Mouse (Mus musculus): ENCODE data around the gene Fcrl6. TPM values are rescaled to one million over a fixed set of nuclear protein-coding genes. Genes with fewer than 3 reads are reported as not detected.

Fcrl6 gene
- total and polyA plus RNA-seq, 3 experiments, result not detected

- no peaks in the 10 kb centered on the region for H3K36me3 ChIP-seq (replicated peaks in 1 of 2; ENCODE audit: control insufficient read depth in 1 of 2, insufficient read depth in 1 of 2, low read length in 1 of 2)
- H3K4me3 ChIP-seq (replicated peaks in 1 of 3; ENCODE audit: low read depth in 2 of 3, low read length in 2 of 3, poor library complexity in 1 of 3), result no peak overlapping the region
- H3K9me3 ChIP-seq (replicated peaks; ENCODE audit: low read length), result peaks cover 9% of the 10 kb centered on the region
- no peaks in the 10 kb centered on the region for H3K79me2 ChIP-seq (replicated peaks; ENCODE audit: control insufficient read depth, extremely low read depth, insufficient read depth, poor library complexity, severe bottlenecking)
- in situ Hi-C loops (cut with MboI; ENCODE audit: low pct_ligation_motif_present, low pct_unique_long_range_greater_than_20kb, low sequenced_read_pairs), result loop anchor here (25.0 kb wide), 1 partner anchor 212 kb away; no protein-coding TSS in a partner anchor
- dilution Hi-C loops (cut with MboI; ENCODE audit: extremely low pct_ligation_motif_present, extremely low pct_unique_long_range_greater_than_20kb, low sequenced_read_pairs), result no loop called here
- H3K27ac ChIP-seq (ENCODE audit: insufficient read depth, low read depth), result no peak overlapping the region
- no peaks in the 10 kb centered on the region for H3K27me3 ChIP-seq (replicated peaks)
- H3K4me1 ChIP-seq (ENCODE audit: control insufficient read depth in 1 of 2, insufficient read depth in 2 of 2), result no peaks in the 10 kb centered on the region
- no peak for DNase-seq (ENCODE audit: extremely low read depth)
- H3K9ac ChIP-seq (ENCODE audit: insufficient read depth, low read depth), result no peak overlapping the region
- H3K4me2 ChIP-seq (ENCODE audit: insufficient read depth, low read depth, poor library complexity, severe bottlenecking), result no peak overlapping the region
- TF ChIP-seq ZMIZ1 (IDR thresholded peaks at IDR 0.05; ENCODE audit: low read depth, low read length) (no peak), UBTF (IDR thresholded peaks at IDR 0.05; ENCODE audit: low read depth, low read length) (no peak), NRF1 (IDR thresholded peaks at IDR 0.05; ENCODE audit: low read depth, low read length) (no peak), RCOR1 (conservative IDR thresholded peaks at IDR 0.05; ENCODE audit: low read depth, low read length) (no peak), RAD21 (IDR thresholded peaks at IDR 0.05; ENCODE audit: low read depth, low read length) (no peak), POLR2A (IDR thresholded peaks at IDR 0.05; ENCODE audit: low read depth, low read length) (no peak), EP300 (IDR thresholded peaks at IDR 0.05; ENCODE audit: low read length) (no peak), PAX5 (IDR thresholded peaks at IDR 0.05; ENCODE audit: low read length) (no peak)
These were observed 21.7 kb upstream of the Fcrl6 start for GRCm38 (mm10) chr1:172624081-172624480.

- no peak for TF ChIP-seq E2F4 (IDR thresholded peaks at IDR 0.05; ENCODE audit: insufficient replicate concordance, low read depth, low read length)
- TF ChIP-seq MAX (IDR thresholded peaks at IDR 0.05; ENCODE audit: low read length), result no peak
- TF ChIP-seq IRF4 (IDR thresholded peaks at IDR 0.05; ENCODE audit: low read depth, low read length), result no peak
- no peak for TF ChIP-seq CHD1 (IDR thresholded peaks at IDR 0.05; ENCODE audit: low read depth, low read length)
- no peak for TF ChIP-seq MAFK (IDR thresholded peaks at IDR 0.05; ENCODE audit: insufficient replicate concordance, low read length)
- TF ChIP-seq MXI1 (IDR thresholded peaks at IDR 0.05; ENCODE audit: low read depth, low read length), result no peak
- no peak for TF ChIP-seq SIN3A (IDR thresholded peaks at IDR 0.05; ENCODE audit: low read length)
- no peak overlapping the region for H3K9ac ChIP-seq (ENCODE audit: insufficient read depth, low read depth)
- no peaks in the 10 kb centered on the region for H3K36me3 ChIP-seq (replicated peaks in 1 of 2; ENCODE audit: control insufficient read depth in 1 of 2, insufficient read depth in 1 of 2, low read length in 1 of 2)
- H3K79me2 ChIP-seq (replicated peaks; ENCODE audit: control insufficient read depth, extremely low read depth, insufficient read depth, poor library complexity, severe bottlenecking), result no peaks in the 10 kb centered on the region
- H3K4me1 ChIP-seq (ENCODE audit: control insufficient read depth in 1 of 2, insufficient read depth in 2 of 2), result no peaks in the 10 kb centered on the region
- in situ Hi-C loops (cut with MboI; ENCODE audit: low pct_ligation_motif_present, low pct_unique_long_range_greater_than_20kb, low sequenced_read_pairs), result loop anchor here (25.0 kb wide), 1 partner anchor 211 kb away; no protein-coding TSS in a partner anchor
- dilution Hi-C loops (cut with MboI; ENCODE audit: extremely low pct_ligation_motif_present, extremely low pct_unique_long_range_greater_than_20kb, low sequenced_read_pairs), result no loop called here
- H3K4me3 ChIP-seq (replicated peaks in 1 of 3; ENCODE audit: low read depth in 2 of 3, low read length in 2 of 3, poor library complexity in 1 of 3), result no peak overlapping the region
- no peak overlapping the region for H3K4me2 ChIP-seq (ENCODE audit: insufficient read depth, low read depth, poor library complexity, severe bottlenecking)
- H3K27me3 ChIP-seq (replicated peaks), result no peaks in the 10 kb centered on the region
- peaks cover 9% of the 10 kb centered on the region for H3K9me3 ChIP-seq (replicated peaks; ENCODE audit: low read length)
- no peak overlapping the region for H3K27ac ChIP-seq (ENCODE audit: insufficient read depth, low read depth)
- no peak for DNase-seq (ENCODE audit: extremely low read depth)
These were observed 21.2 kb upstream of the Fcrl6 start for GRCm38 (mm10) chr1:172623599-172623998.

- Histone ChIP-seq H3K9me3 (replicated peaks; ENCODE audit: low read length) (no peaks in the 10 kb centered on the region), H3K4me3 (replicated peaks in 1 of 3; ENCODE audit: low read depth in 2 of 3, low read length in 2 of 3, poor library complexity in 1 of 3) (no peak overlapping the region), H3K79me2 (replicated peaks; ENCODE audit: control insufficient read depth, extremely low read depth, insufficient read depth, poor library complexity, severe bottlenecking) (no peaks in the 10 kb centered on the region), H3K27ac (ENCODE audit: insufficient read depth, low read depth) (no peak overlapping the region), H3K9ac (ENCODE audit: insufficient read depth, low read depth) (no peak overlapping the region), H3K36me3 (replicated peaks in 1 of 2; ENCODE audit: control insufficient read depth in 1 of 2, insufficient read depth in 1 of 2, low read length in 1 of 2) (no peaks in the 10 kb centered on the region), H3K27me3 (replicated peaks) (peaks cover 3% of the 10 kb centered on the region), H3K4me2 (ENCODE audit: insufficient read depth, low read depth, poor library complexity, severe bottlenecking) (no peak overlapping the region), H3K4me1 (ENCODE audit: control insufficient read depth in 1 of 2, insufficient read depth in 2 of 2) (no peaks in the 10 kb centered on the region)
- dilution Hi-C loops (cut with MboI; ENCODE audit: extremely low pct_ligation_motif_present, extremely low pct_unique_long_range_greater_than_20kb, low sequenced_read_pairs) (no loop called here), in situ Hi-C loops (cut with MboI; ENCODE audit: low pct_ligation_motif_present, low pct_unique_long_range_greater_than_20kb, low sequenced_read_pairs) (loop anchor here (25.0 kb wide), 1 partner anchor 207 kb away; no protein-coding TSS in a partner anchor)
- DNase-seq (ENCODE audit: extremely low read depth), result peak; percentile 45
- TF ChIP-seq MAZ (IDR thresholded peaks at IDR 0.05; ENCODE audit: low read depth, low read length) (no peak), NRF1 (IDR thresholded peaks at IDR 0.05; ENCODE audit: low read depth, low read length) (no peak), MXI1 (IDR thresholded peaks at IDR 0.05; ENCODE audit: low read depth, low read length) (no peak), KAT2A (IDR thresholded peaks at IDR 0.05; ENCODE audit: insufficient replicate concordance, low read length) (no peak), POLR2A (IDR thresholded peaks at IDR 0.05; ENCODE audit: low read depth, low read length) (no peak), ZC3H11A (IDR thresholded peaks at IDR 0.05; ENCODE audit: low read depth, low read length) (0 out of 2 replicates have a peak, but pooled peaks have one; percentile 5), JUND (conservative IDR thresholded peaks at IDR 0.05; ENCODE audit: low read depth, low read length) (no peak), SIN3A (IDR thresholded peaks at IDR 0.05; ENCODE audit: low read length) (no peak), RCOR1 (conservative IDR thresholded peaks at IDR 0.05; ENCODE audit: low read depth, low read length) (no peak), CTCF (conservative IDR thresholded peaks at IDR 0.05 in 1 of 2, IDR thresholded peaks at IDR 0.05 in 1 of 2; ENCODE audit: low read depth in 2 of 2, low read length in 2 of 2) (peak; percentile 62 to 86), USF2 (conservative IDR thresholded peaks at IDR 0.05; ENCODE audit: low read depth, low read length) (no peak), POLR2AphosphoS2 (IDR thresholded peaks at IDR 0.05; ENCODE audit: low read depth, low read length) (no peak), ZMIZ1 (IDR thresholded peaks at IDR 0.05; ENCODE audit: low read depth, low read length) (no peak), EP300 (IDR thresholded peaks at IDR 0.05; ENCODE audit: low read length) (no peak), MYC (IDR thresholded peaks at IDR 0.05; ENCODE audit: low read depth, low read length) (no peak), TCF12 (IDR thresholded peaks at IDR 0.05; ENCODE audit: low read depth, low read length) (no peak), RAD21 (IDR thresholded peaks at IDR 0.05; ENCODE audit: low read depth, low read length) (peak; percentile 74), JUN (IDR thresholded peaks at IDR 0.05; ENCODE audit: insufficient read depth, low read depth, low read length) (no peak), ZNF384 (IDR thresholded peaks at IDR 0.05; ENCODE audit: low read depth, low read length) (no peak)
These were observed 16.9 kb upstream of the Fcrl6 start for GRCm38 (mm10) chr1:172619235-172619634.
